Mouse (Mus musculus): ENCODE data around the gene Gal3st1. TPM values are rescaled to one million over a fixed set of nuclear protein-coding genes. Genes with fewer than 3 reads are reported as not detected.

Gene Gal3st1
- polyA plus RNA-seq, 1 experiment = 0.86 TPM

GRCm38 (mm10) chr11:4027561-4028334 is 44.3 kb downstream of the Gal3st1 start:
- TF ChIP-seq POLR2A (IDR thresholded peaks at IDR 0.05; ENCODE audit: low read depth, low read length) (no peak), CTCF (IDR thresholded peaks at IDR 0.05; ENCODE audit: borderline replicate concordance, insufficient read depth, low read length) (no peak)
- Histone ChIP-seq H3K27ac (ENCODE audit: insufficient read depth, low read length) (no peak overlapping the region), H3K4me1 (ENCODE audit: control insufficient read depth, insufficient read depth, low read length) (no peaks in the 10 kb centered on the region), H3K4me3 (ENCODE audit: insufficient read depth, low read length) (no peak overlapping the region)

GRCm38 (mm10) chr11:4029343-4029742 is 45.9 kb downstream of the Gal3st1 start:
- Histone ChIP-seq H3K27ac (ENCODE audit: insufficient read depth, low read length) (no peak overlapping the region), H3K4me3 (ENCODE audit: insufficient read depth, low read length) (no peak overlapping the region), H3K4me1 (ENCODE audit: control insufficient read depth, insufficient read depth, low read length) (no peaks in the 10 kb centered on the region)
- TF ChIP-seq POLR2A (IDR thresholded peaks at IDR 0.05; ENCODE audit: low read depth, low read length) (no peak), CTCF (IDR thresholded peaks at IDR 0.05; ENCODE audit: borderline replicate concordance, insufficient read depth, low read length) (no peak)

- H3K4me1 ChIP-seq (ENCODE audit: control insufficient read depth, insufficient read depth, low read length) = no peaks in the 10 kb centered on the region
- no peak for TF ChIP-seq CTCF (IDR thresholded peaks at IDR 0.05; ENCODE audit: borderline replicate concordance, insufficient read depth, low read length)
- TF ChIP-seq POLR2A (IDR thresholded peaks at IDR 0.05; ENCODE audit: low read depth, low read length) = no peak
- H3K27ac ChIP-seq (ENCODE audit: insufficient read depth, low read length) = no peak within 1 kb of the TSS
- no peak within 1 kb of the TSS for H3K4me3 ChIP-seq (ENCODE audit: insufficient read depth, low read length)
Observed at GRCm38 (mm10) chr11:4031126-4031941, 47.9 kb downstream of the Gal3st1 start, which contains the start of gene Sec14l4. Gene Sec14l4 (plus strand): TSS chr11:4031462.

- no peak overlapping the region for H3K27ac ChIP-seq (ENCODE audit: insufficient read depth, low read length)
- H3K4me1 ChIP-seq (ENCODE audit: control insufficient read depth, insufficient read depth, low read length) = no peaks in the 10 kb centered on the region
- TF ChIP-seq CTCF (IDR thresholded peaks at IDR 0.05; ENCODE audit: borderline replicate concordance, insufficient read depth, low read length) (no peak), POLR2A (IDR thresholded peaks at IDR 0.05; ENCODE audit: low read depth, low read length) (no peak)
- no peak overlapping the region for H3K4me3 ChIP-seq (ENCODE audit: insufficient read depth, low read length)
Observed at GRCm38 (mm10) chr11:4031961-4032360, 48.5 kb downstream of the Gal3st1 start.

GRCm38 (mm10) chr11:4033471-4033870 is 50.0 kb downstream of the Gal3st1 start:
- H3K4me1 ChIP-seq (ENCODE audit: control insufficient read depth, insufficient read depth, low read length) = no peaks in the 10 kb centered on the region
- H3K27ac ChIP-seq (ENCODE audit: insufficient read depth, low read length) = no peak overlapping the region
- no peak for TF ChIP-seq CTCF (IDR thresholded peaks at IDR 0.05; ENCODE audit: borderline replicate concordance, insufficient read depth, low read length)
- TF ChIP-seq POLR2A (IDR thresholded peaks at IDR 0.05; ENCODE audit: low read depth, low read length) = no peak
- no peak overlapping the region for H3K4me3 ChIP-seq (ENCODE audit: insufficient read depth, low read length)

- no peaks in the 10 kb centered on the region for H3K4me1 ChIP-seq (ENCODE audit: control insufficient read depth, insufficient read depth, low read length)
- H3K4me3 ChIP-seq (ENCODE audit: insufficient read depth, low read length) = no peak overlapping the region
- TF ChIP-seq POLR2A (IDR thresholded peaks at IDR 0.05; ENCODE audit: low read depth, low read length) (no peak), CTCF (IDR thresholded peaks at IDR 0.05; ENCODE audit: borderline replicate concordance, insufficient read depth, low read length) (no peak)
- H3K27ac ChIP-seq (ENCODE audit: insufficient read depth, low read length) = no peak overlapping the region
Observed at GRCm38 (mm10) chr11:4034169-4034568, 50.7 kb downstream of the Gal3st1 start.

- Histone ChIP-seq H3K27ac (ENCODE audit: insufficient read depth, low read length) (no peak overlapping the region), H3K4me3 (ENCODE audit: insufficient read depth, low read length) (no peak overlapping the region), H3K4me1 (ENCODE audit: control insufficient read depth, insufficient read depth, low read length) (no peaks in the 10 kb centered on the region)
- TF ChIP-seq CTCF (IDR thresholded peaks at IDR 0.05; ENCODE audit: borderline replicate concordance, insufficient read depth, low read length) (no peak), POLR2A (IDR thresholded peaks at IDR 0.05; ENCODE audit: low read depth, low read length) (no peak)
Observed at GRCm38 (mm10) chr11:4035116-4035892, 51.9 kb downstream of the Gal3st1 start.

- no peak for TF ChIP-seq CTCF (IDR thresholded peaks at IDR 0.05; ENCODE audit: borderline replicate concordance, insufficient read depth, low read length)
- no peaks in the 10 kb centered on the region for H3K4me1 ChIP-seq (ENCODE audit: control insufficient read depth, insufficient read depth, low read length)
Observed at GRCm38 (mm10) chr11:4035916-4036315, 52.5 kb downstream of the Gal3st1 start.

GRCm38 (mm10) chr11:4036365-4037084 is 53.1 kb downstream of the Gal3st1 start:
- Histone ChIP-seq H3K4me1 (ENCODE audit: control insufficient read depth, insufficient read depth, low read length) (no peaks in the 10 kb centered on the region), H3K27ac (ENCODE audit: insufficient read depth, low read length) (no peak overlapping the region), H3K4me3 (ENCODE audit: insufficient read depth, low read length) (no peak overlapping the region)
- no peak for TF ChIP-seq POLR2A (IDR thresholded peaks at IDR 0.05; ENCODE audit: low read depth, low read length)
- TF ChIP-seq CTCF (IDR thresholded peaks at IDR 0.05; ENCODE audit: borderline replicate concordance, insufficient read depth, low read length) = no peak

More at GRCm38 (mm10) chr11:4035916-4036315, 52.5 kb downstream of the Gal3st1 start:
- no peak overlapping the region for H3K27ac ChIP-seq (ENCODE audit: insufficient read depth, low read length)
- no peak overlapping the region for H3K4me3 ChIP-seq (ENCODE audit: insufficient read depth, low read length)
